Mouse (Mus musculus): ENCODE measurements at regions not wholly inside any gene's neighbourhood (a gene's known extent, or its start where the extent isn't known, plus 50 kb on each side); places are given as distances from the start of the nearest gene placed in this dataset.
"Not testable (repeated sequence)": the region's sequence is repeated elsewhere in the genome, so short reads cannot be mapped to it uniquely, and the experiment has no call there.

- no peak for DNase-seq
Measured at GRCm38 (mm10) chr17:69821901-69822300, 147.0 kb upstream of the Dlgap1 start.

GRCm38 (mm10) chr17:69822921-69823320 lies 146.0 kb upstream of the Dlgap1 start:
- DNase-seq = no peak

GRCm38 (mm10) chr17:69841308-69841707 lies 127.6 kb upstream of the Dlgap1 start:
- no peak for DNase-seq

GRCm38 (mm10) chr17:69848306-69848705 lies 120.6 kb upstream of the Dlgap1 start:
- no peak for DNase-seq

- DNase-seq = no peak
Measured at GRCm38 (mm10) chr17:69850075-69850474, 118.8 kb upstream of the Dlgap1 start.

GRCm38 (mm10) chr17:69879958-69880357 lies 88.9 kb upstream of the Dlgap1 start:
- DNase-seq = not testable (repeated sequence)

- no peak for DNase-seq
Measured at GRCm38 (mm10) chr17:69893980-69894379, 74.9 kb upstream of the Dlgap1 start.

Data from lung, postnatal 10 days (tissue).